Mouse (Mus musculus) macrophage (primary cell): Measurements from ENCODE around the gene Tmem81. TPM values are rescaled to one million over a fixed set of nuclear protein-coding genes. Genes with fewer than 3 reads are reported as not detected.

ENCODE experiments used
- H3K27ac ChIP-seq: fragments of 350-480 bp; formaldehyde crosslinking; 2 replicates; pipeline ENCODE4 v1.9.0; 2021
- H3K36me3 ChIP-seq: fragments of 350-480 bp; formaldehyde crosslinking; 2 replicates; pipeline ENCODE4 v1.9.0; 2021; ENCODE audit errors: inconsistent target
- H3K4me3 ChIP-seq: fragments of 350-480 bp; formaldehyde crosslinking; 2 replicates; pipeline ENCODE4 v1.9.0; 2021; ENCODE audit errors: inconsistent target
- H3K79me2 ChIP-seq: fragments of 350-480 bp; formaldehyde crosslinking; 2 replicates; pipeline ENCODE4 v1.9.0; 2021; ENCODE audit errors: inconsistent target
- WGBS: methylation state at CpG from one replicate; pipeline ENCODE4 v1.1.7; 2026; ENCODE audit warnings: inconsistent platforms; ENCODE audit not compliant: missing documents; 5-methylcytosine and 5-hydroxymethylcytosine counted together
- polyA plus RNA-seq: library from polyadenylated mRNA; stranded (reverse); fragments of 250-400 nt; gene quantifications from 3 replicates; pipeline ENCODE4 v1.2.4, GENCODE M21; 2018; ENCODE audit warnings: inconsistent platforms

The Tmem81 gene
- polyA plus RNA-seq, 1 experiment from 2014 or later, result 4.3 TPM

DNA sequence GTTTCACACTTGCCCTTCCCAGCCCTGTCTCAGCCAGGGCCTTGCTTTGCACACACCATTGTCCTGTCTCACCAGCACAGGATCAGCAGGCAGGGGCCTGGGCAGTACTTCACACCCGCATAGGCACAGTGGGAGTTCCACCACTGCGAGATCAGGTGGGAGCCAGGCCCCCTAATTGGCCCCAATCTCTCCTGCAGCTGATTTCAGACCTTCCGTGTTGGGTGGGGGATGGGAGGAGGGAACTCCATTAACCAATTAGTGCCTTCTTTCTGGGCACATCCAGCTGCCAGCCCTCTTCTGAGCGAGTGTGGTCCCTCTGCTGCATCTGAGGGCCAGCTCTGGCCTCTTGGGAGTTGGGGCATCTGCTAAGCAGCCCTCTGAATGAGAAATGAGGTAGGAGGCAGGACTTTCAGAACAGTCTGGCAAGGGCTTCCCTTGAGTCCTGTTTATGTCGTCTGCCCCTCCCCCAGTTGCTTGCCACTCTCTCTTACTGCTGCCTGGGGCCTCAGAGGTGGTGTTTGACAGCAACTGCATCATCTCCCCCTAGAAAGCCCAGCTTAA, 24.7 kb downstream of the Tmem81 start:
- H3K4me3 ChIP-seq, result no peak overlapping the region
- H3K79me2 ChIP-seq, result no peaks in the 10 kb centered on the region
- H3K36me3 ChIP-seq, result no peaks in the 10 kb centered on the region
- H3K27ac ChIP-seq, result no peak overlapping the region
- 20% methylated on average over 5 of the region's 5 CpGs for WGBS

DNA sequence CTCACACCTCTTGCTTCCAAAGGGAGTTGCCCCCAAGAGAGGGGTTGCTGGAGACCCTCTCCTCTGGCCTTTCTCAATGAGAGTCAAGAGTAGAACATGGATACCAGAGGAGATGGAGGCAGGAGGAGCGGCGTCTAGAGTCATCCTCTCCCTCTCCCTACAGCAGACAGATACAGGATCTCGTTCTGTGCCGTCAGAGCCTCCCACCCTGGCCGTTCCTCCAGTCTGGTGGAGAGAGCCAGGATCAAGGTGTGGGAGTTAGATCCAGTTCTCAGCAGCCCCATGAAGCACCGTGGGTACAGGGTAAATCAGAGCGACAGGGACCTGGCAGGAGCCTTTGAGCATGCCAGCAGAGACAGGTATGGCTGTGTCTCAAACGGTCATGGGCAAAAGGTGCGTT, 26.5 kb downstream of the Tmem81 start:
- H3K79me2 ChIP-seq, result no peaks in the 10 kb centered on the region
- no peak overlapping the region for H3K27ac ChIP-seq
- WGBS, result 76% methylated on average over 9 of the region's 9 CpGs
- H3K4me3 ChIP-seq, result no peak overlapping the region
- no peaks in the 10 kb centered on the region for H3K36me3 ChIP-seq

- Histone ChIP-seq H3K4me3 (no peak overlapping the region), H3K79me2 (no peaks in the 10 kb centered on the region), H3K27ac (no peak overlapping the region), H3K36me3 (no peaks in the 10 kb centered on the region)
- WGBS, result 3% methylated on average over 8 of the region's 8 CpGs
Measured at GRCm38 (mm10) chr1:132533840-132534239, 27.8 kb downstream of the Tmem81 start.

DNA sequence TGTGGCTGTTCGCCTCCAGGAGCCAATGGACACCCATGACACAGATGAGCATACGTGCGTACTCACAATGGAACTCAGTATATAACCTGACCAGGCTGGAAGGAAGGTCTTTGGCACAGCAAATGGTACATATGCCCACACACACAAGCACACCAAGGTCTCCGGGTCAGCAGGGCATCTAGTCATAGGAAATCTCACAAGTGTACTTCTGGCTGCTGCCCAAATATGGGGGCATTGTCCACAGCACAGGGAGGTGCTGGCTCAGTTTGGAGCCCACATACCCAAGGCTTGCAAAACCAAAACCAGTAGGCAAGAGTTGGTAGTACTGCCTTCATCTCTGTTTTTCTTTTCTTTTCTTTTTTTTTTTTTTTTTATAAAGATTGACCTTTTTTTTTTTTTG, 29.5 kb downstream of the Tmem81 start:
- Histone ChIP-seq H3K79me2 (no peaks in the 10 kb centered on the region), H3K27ac (no peak overlapping the region), H3K36me3 (no peaks in the 10 kb centered on the region), H3K4me3 (no peak overlapping the region)
- WGBS, result 81% methylated on average over 4 of the region's 4 CpGs

- Histone ChIP-seq H3K36me3 (no peaks in the 10 kb centered on the region), H3K4me3 (no peak overlapping the region), H3K79me2 (no peaks in the 10 kb centered on the region), H3K27ac (no peak overlapping the region)
- 74% methylated on average over 3 of the region's 3 CpGs for WGBS
Measured at GRCm38 (mm10) chr1:132536416-132536815, 30.4 kb downstream of the Tmem81 start.

DNA sequence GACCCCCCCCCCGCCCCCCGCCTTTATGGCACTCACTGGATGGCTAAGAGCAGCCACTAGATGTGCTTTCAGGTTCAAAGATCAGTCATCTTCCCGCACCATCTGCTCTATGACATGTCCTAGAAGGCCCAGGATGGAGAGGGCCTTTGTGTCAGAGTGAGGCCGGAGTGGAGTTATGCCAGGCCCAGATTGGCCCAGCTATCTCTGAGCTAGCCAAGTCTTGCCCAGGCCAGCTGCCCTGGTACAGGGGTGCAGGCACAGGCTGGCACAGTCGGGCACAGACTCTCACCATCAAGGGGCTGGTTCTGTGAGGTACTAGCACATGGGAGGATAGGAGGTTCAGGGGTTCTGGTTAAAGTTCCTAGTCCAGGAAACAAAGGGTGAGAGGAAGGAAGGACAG, 31.7 kb downstream of the Tmem81 start:
- no peaks in the 10 kb centered on the region for H3K36me3 ChIP-seq
- H3K27ac ChIP-seq, result no peak overlapping the region
- H3K79me2 ChIP-seq, result no peaks in the 10 kb centered on the region
- H3K4me3 ChIP-seq, result no peak overlapping the region
- WGBS, result 81% methylated on average over 5 of the region's 5 CpGs

DNA sequence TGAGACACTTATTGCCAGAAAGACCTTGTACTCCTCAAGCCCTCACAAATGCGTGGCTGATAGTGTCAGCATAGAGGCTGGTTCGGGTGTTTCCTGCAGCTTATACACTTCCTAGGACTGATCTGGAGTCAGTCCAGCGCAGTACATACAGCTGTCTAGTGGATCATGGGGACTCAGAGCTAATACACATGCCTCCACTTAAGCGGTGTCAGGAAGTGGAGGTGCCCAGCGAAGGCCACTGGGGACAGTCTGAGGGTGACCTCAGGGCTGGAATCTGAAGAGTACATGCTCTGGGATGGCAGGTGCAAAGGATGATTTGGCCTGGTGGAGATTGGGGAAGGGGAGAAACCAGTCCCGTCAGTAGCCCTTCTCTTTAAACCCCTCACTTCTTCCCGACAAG, 34.7 kb downstream of the Tmem81 start:
- no peak overlapping the region for H3K27ac ChIP-seq
- no peaks in the 10 kb centered on the region for H3K36me3 ChIP-seq
- no peak overlapping the region for H3K4me3 ChIP-seq
- WGBS, result 55% methylated on average over 7 of the region's 7 CpGs
- no peaks in the 10 kb centered on the region for H3K79me2 ChIP-seq

GRCm38 (mm10) chr1:132541171-132541823, 35.3 kb downstream of the Tmem81 start:
- H3K36me3 ChIP-seq, result no peaks in the 10 kb centered on the region
- no peak overlapping the region for H3K4me3 ChIP-seq
- H3K27ac ChIP-seq, result no peak overlapping the region
- 2% methylated on average over 14 of the region's 14 CpGs for WGBS
- H3K79me2 ChIP-seq, result no peaks in the 10 kb centered on the region

DNA sequence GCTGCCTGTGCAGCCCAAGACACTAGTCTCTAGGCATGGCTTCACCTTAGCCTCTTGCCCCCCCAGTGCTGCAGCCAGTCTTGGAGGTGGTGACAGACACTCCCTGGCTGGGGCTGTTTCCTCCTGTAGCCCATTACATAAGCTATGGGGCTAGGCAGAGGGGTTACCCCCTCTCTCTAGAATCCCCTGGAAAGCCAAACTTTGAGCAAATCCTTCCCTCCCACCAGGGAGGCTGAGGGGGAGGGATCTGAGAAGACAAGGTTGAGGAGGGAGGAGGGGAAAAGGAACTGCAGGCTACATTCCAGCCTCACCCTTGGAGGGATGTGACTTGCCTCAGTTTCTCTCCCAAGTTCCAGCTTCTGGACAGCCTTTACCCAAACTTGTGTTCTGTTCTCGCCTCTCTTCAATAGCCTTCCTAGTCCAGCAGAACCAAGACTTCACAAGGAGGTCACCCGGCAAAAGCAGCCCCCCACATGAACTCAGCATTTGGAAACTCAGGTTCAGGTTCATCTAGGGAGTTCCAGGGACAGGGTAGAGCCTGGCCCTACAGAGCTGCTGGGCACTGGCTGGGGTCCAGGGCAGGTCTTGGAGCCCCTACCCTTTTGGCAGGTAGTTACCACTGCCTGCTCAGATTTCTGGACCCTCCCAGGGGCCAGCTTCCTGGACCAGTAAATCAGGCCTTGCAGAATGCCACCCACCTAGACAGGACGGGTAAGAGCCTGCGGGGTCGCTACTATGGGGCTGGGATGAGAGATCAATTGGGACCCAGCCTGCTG, 36.0 kb downstream of the Tmem81 start:
- Histone ChIP-seq H3K27ac (no peak overlapping the region), H3K79me2 (no peaks in the 10 kb centered on the region), H3K4me3 (no peak overlapping the region), H3K36me3 (no peaks in the 10 kb centered on the region)
- WGBS, result 16% methylated on average over 5 of the region's 5 CpGs

GRCm38 (mm10) chr1:132542762-132543306, 36.8 kb downstream of the Tmem81 start, which contains the start of gene Cntn2:
TSS of gene Cntn2 (minus strand) at chr1:132543256.
- no peak within 1 kb of the TSS for H3K27ac ChIP-seq
- WGBS, result 10% methylated on average over 18 of the region's 30 CpGs
- H3K4me3 ChIP-seq, result no peak within 1 kb of the TSS
- no peaks in the 10 kb centered on the region for H3K79me2 ChIP-seq
- H3K36me3 ChIP-seq, result no peaks in the 10 kb centered on the region

- Histone ChIP-seq H3K27ac (no peak overlapping the region), H3K36me3 (no peaks in the 10 kb centered on the region), H3K79me2 (no peaks in the 10 kb centered on the region), H3K4me3 (no peak overlapping the region)
- 75% methylated on average over 8 of the region's 8 CpGs for WGBS
Measured at GRCm38 (mm10) chr1:132543789-132544188, 37.8 kb downstream of the Tmem81 start.

GRCm38 (mm10) chr1:132557901-132558631, 52.0 kb downstream of the Tmem81 start:
- 42% methylated on average over 9 of the region's 9 CpGs for WGBS
- H3K27ac ChIP-seq, result no peak overlapping the region
- no peaks in the 10 kb centered on the region for H3K79me2 ChIP-seq
- H3K4me3 ChIP-seq, result no peak overlapping the region
- no peaks in the 10 kb centered on the region for H3K36me3 ChIP-seq
